8 mouse cellular contexts compared by ENCODE assay signal in the genomic region with DNA sequence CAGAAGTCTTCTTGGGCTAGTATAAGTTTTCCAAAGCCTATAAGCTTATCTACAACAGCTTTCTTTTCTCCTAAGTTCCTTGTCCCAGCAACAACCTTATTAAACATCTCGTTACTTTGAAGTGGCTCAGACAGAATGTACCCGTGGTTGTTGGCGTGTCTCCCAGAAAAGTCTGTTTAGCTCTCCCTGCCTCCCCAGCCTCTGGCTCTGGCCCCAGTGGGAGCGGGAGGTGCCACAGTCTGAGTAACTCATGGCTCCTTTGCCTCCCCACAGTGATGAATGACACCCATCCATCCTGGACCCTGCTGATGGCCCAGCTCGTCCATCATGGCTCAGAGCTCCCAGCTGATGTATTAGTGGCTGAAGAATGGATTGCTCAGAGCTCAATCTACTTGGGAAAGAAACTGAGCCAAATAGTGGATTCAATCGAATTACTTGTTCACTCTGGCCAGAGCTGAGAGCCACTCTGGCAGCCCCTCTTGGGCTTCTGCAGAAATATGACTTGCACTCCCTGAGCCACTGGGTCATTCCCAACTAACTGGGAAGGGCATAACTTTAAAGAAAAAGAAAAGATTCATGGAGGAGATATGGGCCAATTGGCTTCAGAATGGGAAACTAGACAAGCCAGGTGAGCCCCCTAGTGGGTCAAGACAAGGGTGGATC.
DNase-seq lines count a peak whose midpoint lies in the region; ATAC-seq lines count a peak whose summit lies in the region.

No protein-coding gene starts in this region.

- ATAC-seq in hindbrain, embryonic 14.5 days (ENCODE audit: low FRiP score) = no peak
- no peak for ATAC-seq in midbrain, embryonic 13.5 days

- no peaks in the 10 kb centered on the region for H3K27me3 ChIP-seq in hindbrain, embryonic 14.5 days (ENCODE audit: control insufficient read depth, insufficient read depth, low read length)
- H3K27me3 ChIP-seq in midbrain, embryonic 13.5 days = no peaks in the 10 kb centered on the region

- H3K4me1 ChIP-seq in hindbrain, embryonic 14.5 days (replicated peaks; ENCODE audit: control insufficient read depth, insufficient read depth, low read length) = no peaks in the 10 kb centered on the region
- no peaks in the 10 kb centered on the region for H3K4me1 ChIP-seq in midbrain, embryonic 13.5 days (replicated peaks)

- intact Hi-C loops in heart, postnatal 10 days (cut with DNase I) = no loop called here

- no peak overlapping the region for H3K4me2 ChIP-seq in hindbrain, embryonic 14.5 days (replicated peaks)
- H3K4me2 ChIP-seq in midbrain, embryonic 13.5 days (replicated peaks) = no peak overlapping the region

- DNase-seq in cerebellum, adult 9-10 months = peak; percentile 4
- no peak for DNase-seq in cerebellum, adult 11 months
- DNase-seq in adipocyte (ENCODE audit: low spot score) = peak; percentile 39
- peak; percentile 48 to 64 for DNase-seq in heart, postnatal 10 days
- peak; percentile 39 to 86 for DNase-seq in left cerebral cortex, adult 9 months (ENCODE audit: low spot score in 2 of 2)
- DNase-seq in right cerebral cortex, postnatal 25 days = peak; percentile 81
- DNase-seq in hindbrain, embryonic 14.5 days (ENCODE audit: low spot score) = no peak

- no peaks in the 10 kb centered on the region for H3K36me3 ChIP-seq in hindbrain, embryonic 14.5 days (replicated peaks; ENCODE audit: control insufficient read depth, insufficient read depth)
- no peaks in the 10 kb centered on the region for H3K36me3 ChIP-seq in midbrain, embryonic 13.5 days

- WGBS in hindbrain, embryonic 14.5 days = 59% methylated on average over 6 of the region's 6 CpGs
- 80% methylated on average over 6 of the region's 6 CpGs for WGBS in midbrain, embryonic 13.5 days

- H3K9ac ChIP-seq in hindbrain, embryonic 14.5 days = no peak overlapping the region
- no peak overlapping the region for H3K9ac ChIP-seq in midbrain, embryonic 13.5 days (replicated peaks)

- no peak overlapping the region for H3K4me3 ChIP-seq in hindbrain, embryonic 14.5 days (replicated peaks; ENCODE audit: low read length)
- no peak overlapping the region for H3K4me3 ChIP-seq in midbrain, embryonic 13.5 days (replicated peaks)

- no peaks in the 10 kb centered on the region for H3K9me3 ChIP-seq in hindbrain, embryonic 14.5 days (ENCODE audit: control insufficient read depth, low read length)
- H3K9me3 ChIP-seq in midbrain, embryonic 13.5 days = no peaks in the 10 kb centered on the region

- no peak overlapping the region for H3K27ac ChIP-seq in hindbrain, embryonic 14.5 days
- no peak overlapping the region for H3K27ac ChIP-seq in midbrain, embryonic 13.5 days

Comparison
In these comparisons a context has a peak if more than half of its experiments do, and no peak if none do; other contexts are left out.
1. DNase-seq: peak in cerebellum, adult 9-10 months (single experiment), adipocyte (single experiment), heart, postnatal 10 days (2 of 2), left cerebral cortex, adult 9 months (2 of 2) and right cerebral cortex, postnatal 25 days (single experiment); none in cerebellum, adult 11 months (single experiment) and hindbrain, embryonic 14.5 days (single experiment).